Mouse (Mus musculus): Measurements from ENCODE around the gene Flt1.

- TF ChIP-seq POLR2A (IDR thresholded peaks at IDR 0.05; ENCODE audit: borderline replicate concordance, low read depth, low read length): no peak
- TF ChIP-seq CTCF (IDR thresholded peaks at IDR 0.05; ENCODE audit: low read depth, low read length): no peak
Measured at GRCm38 (mm10) chr5:147551879-147552627, 173.8 kb downstream of the Flt1 start.
